Mouse (Mus musculus): ENCODE measurements around the gene Zfp710. TPM values are rescaled to one million over a fixed set of nuclear protein-coding genes. Genes with fewer than 3 reads are reported as not detected.

Gene Zfp710
- polyA plus RNA-seq, 1 experiment from 2014 or later, result 20.8 TPM

DNA sequence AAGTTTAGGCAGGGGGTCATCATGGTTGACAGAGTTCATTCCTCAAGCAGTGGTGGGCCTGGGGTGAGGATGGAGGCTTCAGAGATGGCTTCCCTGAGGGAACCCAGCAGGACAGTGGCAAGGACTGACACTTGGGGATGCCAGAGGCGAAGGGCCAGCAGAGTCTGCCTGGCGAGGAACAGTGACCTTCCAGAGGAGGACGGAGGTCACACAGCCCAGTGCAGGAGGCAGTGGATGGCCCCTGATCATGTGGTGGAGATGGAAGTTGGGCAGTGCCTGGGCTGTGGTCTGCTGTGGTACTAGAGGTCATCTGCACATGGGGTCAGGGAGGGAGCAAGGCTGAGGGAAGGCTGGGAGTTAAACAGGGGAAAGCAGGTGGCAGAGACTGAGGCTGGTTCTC is 40.6 kb downstream of the Zfp710 start:
- no peaks in the 10 kb centered on the region for H3K9me3 ChIP-seq
- peak overlapping the region; percentile 69 for H3K27ac ChIP-seq
- no peaks in the 10 kb centered on the region for H3K27me3 ChIP-seq (ENCODE audit: insufficient read depth, poor library complexity, severe bottlenecking)
- no peak overlapping the region for H3K4me3 ChIP-seq
- DNase-seq (ENCODE audit: low spot score), result no peak
- H3K36me3 ChIP-seq, result 0 out of 2 replicates have a peak, but pooled peaks cover 8% of the 10 kb centered on the region
- H3K4me1 ChIP-seq, result peaks cover 78% of the 10 kb centered on the region
- WGBS, result 81% methylated on average over 3 of the region's 3 CpGs

- WGBS, result 79% methylated on average over 13 of the region's 13 CpGs
- no peak for DNase-seq (ENCODE audit: low spot score)
- Histone ChIP-seq H3K36me3 (0 out of 2 replicates have a peak, but pooled peaks cover 8% of the 10 kb centered on the region), H3K4me1 (peaks cover 85% of the 10 kb centered on the region), H3K4me3 (no peak overlapping the region), H3K9me3 (no peaks in the 10 kb centered on the region), H3K27me3 (ENCODE audit: insufficient read depth, poor library complexity, severe bottlenecking) (no peaks in the 10 kb centered on the region), H3K27ac (0 out of 2 replicates have a peak overlapping the region, but pooled peaks have one; percentile 52)
These were observed 42.3 kb downstream of the Zfp710 start for GRCm38 (mm10) chr7:80066675-80067455.

DNA sequence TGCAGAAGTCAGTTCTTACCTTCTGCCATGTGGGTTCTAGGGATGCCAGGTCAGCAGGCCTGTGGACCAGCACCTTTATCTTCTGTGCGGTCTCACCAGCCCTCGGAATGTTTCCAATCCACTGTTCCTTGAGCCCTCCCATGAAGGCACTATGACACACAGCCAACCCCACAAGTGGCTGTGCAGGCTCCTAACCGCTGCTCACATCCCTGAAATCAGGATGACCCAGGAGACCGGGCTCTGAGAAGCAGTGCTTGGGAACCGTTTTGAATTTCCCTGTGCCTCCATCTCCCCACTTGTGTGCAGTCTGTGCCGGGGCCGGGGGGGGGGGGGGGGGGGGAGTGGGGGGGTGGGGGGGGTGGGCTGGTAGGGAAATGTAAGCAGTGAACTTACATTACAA is 43.7 kb downstream of the Zfp710 start:
- H3K4me1 ChIP-seq, result peaks cover 87% of the 10 kb centered on the region
- H3K27me3 ChIP-seq (ENCODE audit: insufficient read depth, poor library complexity, severe bottlenecking), result no peaks in the 10 kb centered on the region
- H3K27ac ChIP-seq, result 0 out of 2 replicates have a peak overlapping the region, but pooled peaks have one; percentile 31
- 0 out of 2 replicates have a peak, but pooled peaks cover 4% of the 10 kb centered on the region for H3K36me3 ChIP-seq
- no peak for DNase-seq (ENCODE audit: low spot score)
- 64% methylated on average over 6 of the region's 7 CpGs for WGBS
- H3K4me3 ChIP-seq, result no peak overlapping the region
- no peaks in the 10 kb centered on the region for H3K9me3 ChIP-seq

- Histone ChIP-seq H3K27ac (peak overlapping the region; percentile 84), H3K4me1 (peaks cover 91% of the 10 kb centered on the region)
- 20% methylated on average over 13 of the region's 13 CpGs for WGBS
These were observed 45.2 kb downstream of the Zfp710 start for GRCm38 (mm10) chr7:80069615-80070327.

GRCm38 (mm10) chr7:80071209-80071608 is 46.6 kb downstream of the Zfp710 start:
- no peaks in the 10 kb centered on the region for H3K36me3 ChIP-seq
- H3K4me3 ChIP-seq, result no peak overlapping the region
- DNase-seq (ENCODE audit: low spot score), result no peak
- peaks cover 93% of the 10 kb centered on the region for H3K4me1 ChIP-seq
- H3K9me3 ChIP-seq, result no peaks in the 10 kb centered on the region
- H3K27me3 ChIP-seq (ENCODE audit: insufficient read depth, poor library complexity, severe bottlenecking), result no peaks in the 10 kb centered on the region
- WGBS, result 87% methylated on average over 9 of the region's 9 CpGs
- peak overlapping the region; percentile 42; the same call in 1 of the 2 replicates for H3K27ac ChIP-seq

More at GRCm38 (mm10) chr7:80069615-80070327, 45.2 kb downstream of the Zfp710 start:
- Histone ChIP-seq H3K27me3 (ENCODE audit: insufficient read depth, poor library complexity, severe bottlenecking) (no peaks in the 10 kb centered on the region), H3K9me3 (no peaks in the 10 kb centered on the region), H3K4me3 (peak overlapping the region; percentile 22; the same call in 1 of the 2 replicates), H3K36me3 (0 out of 2 replicates have a peak, but pooled peaks cover 4% of the 10 kb centered on the region)
- DNase-seq (ENCODE audit: low spot score), result no peak

DNA sequence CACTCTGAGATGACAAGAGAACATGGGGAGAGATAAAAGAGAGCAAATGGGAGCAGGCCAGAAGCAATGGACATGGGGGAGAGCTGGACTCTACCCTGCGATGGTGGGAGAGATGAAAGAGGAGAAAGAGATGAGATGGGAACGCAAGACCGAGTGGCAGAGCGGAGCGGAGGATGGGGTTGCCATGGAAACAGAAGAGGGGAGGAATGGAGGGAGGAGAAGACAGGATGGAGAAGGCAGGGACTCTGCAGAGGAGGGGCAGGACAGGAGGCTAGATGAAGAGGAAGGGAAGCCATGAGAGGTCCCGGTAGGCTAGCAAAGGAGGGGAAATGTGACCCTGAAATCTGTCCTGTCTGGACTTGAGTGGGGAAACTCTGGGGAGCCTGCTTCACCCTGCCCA is 47.7 kb downstream of the Zfp710 start:
- DNase-seq (ENCODE audit: low spot score), result no peak
- WGBS, result 80% methylated on average over 6 of the region's 6 CpGs
- H3K4me3 ChIP-seq, result no peak overlapping the region
- no peaks in the 10 kb centered on the region for H3K9me3 ChIP-seq
- no peaks in the 10 kb centered on the region for H3K27me3 ChIP-seq (ENCODE audit: insufficient read depth, poor library complexity, severe bottlenecking)
- H3K4me1 ChIP-seq, result peaks cover 94% of the 10 kb centered on the region
- no peaks in the 10 kb centered on the region for H3K36me3 ChIP-seq
- no peak overlapping the region for H3K27ac ChIP-seq

DNA sequence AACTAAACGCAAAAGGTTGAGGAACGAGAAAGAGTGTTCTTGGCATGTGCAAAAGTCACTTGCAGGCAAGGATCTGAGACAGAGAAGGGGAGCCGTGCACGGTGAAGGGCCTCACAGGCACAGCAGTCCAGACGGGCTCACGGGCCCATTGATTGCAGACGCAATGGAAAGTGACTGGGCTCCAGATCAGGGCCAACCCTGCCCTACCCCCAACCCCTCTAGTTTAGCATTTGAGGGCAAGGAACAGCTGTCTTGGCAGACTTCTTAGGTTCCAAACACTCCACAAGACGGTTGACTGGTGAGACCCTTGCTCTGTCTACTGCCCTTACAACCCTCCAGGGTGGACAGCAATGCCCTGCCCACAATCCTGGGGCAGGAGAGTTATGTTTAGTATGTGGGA is 48.9 kb downstream of the Zfp710 start:
- H3K9me3 ChIP-seq, result no peaks in the 10 kb centered on the region
- DNase-seq (ENCODE audit: low spot score), result no peak
- no peak overlapping the region for H3K4me3 ChIP-seq
- H3K27ac ChIP-seq, result no peak overlapping the region
- 84% methylated on average over 8 of the region's 8 CpGs for WGBS
- H3K4me1 ChIP-seq, result peaks cover 97% of the 10 kb centered on the region
- no peaks in the 10 kb centered on the region for H3K36me3 ChIP-seq
- no peaks in the 10 kb centered on the region for H3K27me3 ChIP-seq (ENCODE audit: insufficient read depth, poor library complexity, severe bottlenecking)

- 0 out of 2 replicates have a peak overlapping the region, but pooled peaks have one; percentile 7 for H3K4me3 ChIP-seq
- peak; percentile 85 for DNase-seq (ENCODE audit: low spot score)
- H3K27ac ChIP-seq, result peak overlapping the region; percentile 74
- no peaks in the 10 kb centered on the region for H3K36me3 ChIP-seq
- H3K9me3 ChIP-seq, result no peaks in the 10 kb centered on the region
- WGBS, result 33% methylated on average over 5 of the region's 5 CpGs
- H3K27me3 ChIP-seq (ENCODE audit: insufficient read depth, poor library complexity, severe bottlenecking), result no peaks in the 10 kb centered on the region
- H3K4me1 ChIP-seq, result peaks cover 96% of the 10 kb centered on the region
These were observed 50.4 kb downstream of the Zfp710 start for GRCm38 (mm10) chr7:80074921-80075441.

DNA sequence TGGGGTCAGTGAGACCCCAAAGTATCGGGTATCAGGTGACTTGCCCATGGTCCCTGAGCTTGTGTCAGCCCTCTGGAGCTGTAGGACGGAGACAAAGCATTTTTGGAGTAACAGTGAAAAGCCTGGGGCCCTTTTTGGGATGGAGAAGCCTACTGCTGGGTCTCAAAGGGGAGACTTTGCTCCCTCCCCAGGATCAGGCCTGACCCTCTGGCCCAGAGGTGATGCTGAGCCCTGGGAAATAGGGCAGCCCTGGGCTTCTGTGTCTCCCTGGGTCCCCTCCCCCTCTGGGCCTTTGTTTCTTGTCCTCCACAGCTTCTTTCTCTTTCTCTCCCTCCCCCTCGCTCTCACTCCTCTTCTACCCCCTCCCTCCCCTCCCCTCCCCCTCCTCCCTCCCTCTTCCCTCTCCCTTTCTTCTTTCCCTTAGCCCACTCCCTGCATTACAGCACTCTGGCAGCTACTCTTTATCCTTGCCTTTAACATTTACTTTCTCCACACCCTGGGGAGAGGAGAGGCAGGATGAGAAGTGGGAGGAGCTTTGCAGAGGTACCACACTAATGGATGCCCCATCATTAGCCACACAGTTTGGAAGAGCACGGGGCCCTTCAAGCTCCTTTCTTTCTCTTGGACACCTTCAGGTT is 51.5 kb downstream of the Zfp710 start:
- no peak for DNase-seq (ENCODE audit: low spot score)

GRCm38 (mm10) chr7:80076961-80077716 is 52.5 kb downstream of the Zfp710 start:
- no peak for DNase-seq (ENCODE audit: low spot score)
- no peak overlapping the region for H3K4me3 ChIP-seq
- WGBS, result 51% methylated on average over 6 of the region's 6 CpGs
- H3K9me3 ChIP-seq, result no peaks in the 10 kb centered on the region
- peak overlapping the region; percentile 92 for H3K27ac ChIP-seq
- H3K36me3 ChIP-seq, result peaks cover 14% of the 10 kb centered on the region
- no peaks in the 10 kb centered on the region for H3K27me3 ChIP-seq (ENCODE audit: insufficient read depth, poor library complexity, severe bottlenecking)
- peaks cover 96% of the 10 kb centered on the region for H3K4me1 ChIP-seq

More for the DNA sequence above, 51.5 kb downstream of the Zfp710 start:
- Histone ChIP-seq H3K4me1 (peaks cover 96% of the 10 kb centered on the region), H3K27me3 (ENCODE audit: insufficient read depth, poor library complexity, severe bottlenecking) (no peaks in the 10 kb centered on the region), H3K36me3 (peaks cover 3% of the 10 kb centered on the region), H3K4me3 (no peak overlapping the region), H3K9me3 (no peaks in the 10 kb centered on the region), H3K27ac (peak overlapping the region; percentile 74)
- WGBS, result 39% methylated on average over 4 of the region's 4 CpGs

DNA sequence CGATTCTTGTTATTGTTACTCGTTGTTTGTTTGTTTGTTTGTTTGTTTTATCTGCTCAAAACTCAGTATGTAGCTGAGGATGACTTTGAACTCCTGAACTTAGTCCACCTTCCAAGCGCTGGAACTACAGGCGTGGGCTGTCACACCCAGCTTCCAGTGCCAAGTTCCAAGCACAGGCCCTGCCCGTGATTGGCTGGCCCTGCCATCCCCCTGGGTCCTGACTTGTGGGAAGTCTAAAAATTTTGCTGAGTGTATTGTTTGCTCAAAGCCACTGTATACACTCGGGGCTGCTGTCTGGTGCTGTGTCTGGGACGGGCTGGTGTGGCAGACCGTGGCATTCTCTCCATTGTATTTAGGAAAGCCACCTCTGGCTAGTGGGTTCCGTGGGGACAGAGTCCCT is 53.2 kb downstream of the Zfp710 start:
- Histone ChIP-seq H3K4me1 (peaks cover 91% of the 10 kb centered on the region), H3K27me3 (ENCODE audit: insufficient read depth, poor library complexity, severe bottlenecking) (no peaks in the 10 kb centered on the region), H3K9me3 (no peaks in the 10 kb centered on the region), H3K27ac (peak overlapping the region; percentile 92), H3K4me3 (no peak overlapping the region), H3K36me3 (peaks cover 20% of the 10 kb centered on the region)
- WGBS, result 75% methylated on average over 9 of the region's 9 CpGs
- no peak for DNase-seq (ENCODE audit: low spot score)

DNA sequence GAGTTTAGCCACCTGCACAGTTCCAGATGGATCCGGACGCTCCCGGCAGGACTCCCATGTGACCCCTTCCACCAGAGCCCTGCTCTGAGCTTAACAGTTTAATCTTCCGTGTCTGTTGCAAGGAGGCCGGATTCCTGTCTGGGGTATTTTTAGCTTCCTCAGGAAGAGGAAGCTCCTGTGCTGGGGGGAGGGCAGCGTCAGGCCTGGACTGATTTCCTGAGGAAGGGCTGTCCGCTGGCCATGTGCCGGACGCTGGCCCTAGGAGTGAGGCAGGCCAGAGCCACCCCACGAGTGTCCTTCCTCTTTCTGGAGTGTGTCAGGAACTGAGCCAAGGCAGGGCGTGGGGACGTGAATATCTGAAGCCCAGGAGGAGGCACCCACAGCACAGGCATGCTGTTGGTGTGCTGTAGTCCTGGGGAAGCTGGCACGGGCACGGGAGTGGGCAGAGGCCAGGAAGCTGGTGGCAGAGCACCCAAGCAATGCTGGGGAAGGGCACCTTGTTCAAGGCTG is 54.2 kb downstream of the Zfp710 start:
- Histone ChIP-seq H3K27ac (peak overlapping the region; percentile 92), H3K4me1 (peaks cover 81% of the 10 kb centered on the region), H3K4me3 (peak overlapping the region; percentile 35), H3K9me3 (no peaks in the 10 kb centered on the region), H3K27me3 (ENCODE audit: insufficient read depth, poor library complexity, severe bottlenecking) (no peaks in the 10 kb centered on the region), H3K36me3 (peaks cover 31% of the 10 kb centered on the region)
- peak; percentile 93 for DNase-seq (ENCODE audit: low spot score)
- 11% methylated on average over 14 of the region's 14 CpGs for WGBS
